Mouse (Mus musculus): ENCODE results near the gene Gm20835.
"Not testable (repeated sequence)": the region's sequence is repeated elsewhere in the genome, so short reads cannot be mapped to it uniquely, and the experiment has no call there.

Gene Gm20835

DNA sequence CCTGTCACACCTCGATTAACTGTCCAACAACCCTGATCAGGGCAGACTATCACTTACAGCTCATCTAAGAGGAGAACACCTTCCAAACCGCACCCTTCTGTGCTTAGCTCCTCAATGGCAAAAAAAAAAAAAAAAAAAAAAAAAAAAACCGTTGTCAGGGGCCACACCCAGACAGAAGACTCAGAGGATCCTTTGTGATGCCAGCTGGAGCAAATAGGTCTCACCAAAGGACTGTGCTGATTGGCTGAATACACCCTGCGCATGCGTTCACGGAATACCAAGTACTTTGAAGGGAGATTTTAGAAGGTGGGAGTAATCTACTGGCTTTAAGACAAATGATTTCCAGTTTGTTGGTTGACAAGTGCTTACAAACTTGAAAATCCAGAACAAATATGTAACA lies at the start of gene Gm20835:
Gm20835 (minus strand) TSS at position 101 of the 400 bp plus-strand sequence.
- not testable (repeated sequence) for DNase-seq
